Mouse (Mus musculus): Measurements from ENCODE around the gene Ppfia1.

Ppfia1 gene

GRCm38 (mm10) chr7:144550811-144551210 lies 2.7 kb downstream of the Ppfia1 start:
- CTCF ChIA-PET = interaction anchor here (1.2 kb wide), 1 partner anchor 26 kb away, joined by 3 read pairs; no protein-coding TSS in a partner anchor

GRCm38 (mm10) chr7:144549904-144550566 lies 3.5 kb downstream of the Ppfia1 start:
- CTCF ChIA-PET = no interaction called here

GRCm38 (mm10) chr7:144545231-144545630 lies 8.3 kb downstream of the Ppfia1 start:
- CTCF ChIA-PET = no interaction called here

DNA sequence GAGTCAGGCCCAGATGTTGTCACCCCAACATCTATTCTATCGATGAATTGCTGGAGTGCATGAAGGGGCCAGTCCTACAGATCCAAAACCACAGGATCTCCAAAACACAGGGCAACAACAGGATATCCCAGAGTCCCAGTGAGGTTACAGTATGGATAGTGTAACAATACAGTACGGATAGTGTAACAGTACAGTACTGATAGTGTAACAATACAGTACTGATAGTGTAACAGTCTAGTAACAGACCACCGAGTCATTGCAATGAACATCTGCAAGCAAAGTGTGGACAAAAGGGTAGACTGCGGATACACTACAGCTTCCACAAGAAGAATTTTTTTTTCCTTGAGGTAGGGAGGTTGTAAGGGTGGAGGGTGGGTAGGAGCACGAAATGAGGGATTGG lies 12.2 kb downstream of the Ppfia1 start:
- CTCF ChIA-PET = no interaction called here

- CTCF ChIA-PET = no interaction called here
Measured at GRCm38 (mm10) chr7:144539146-144539545, 14.4 kb downstream of the Ppfia1 start.

DNA sequence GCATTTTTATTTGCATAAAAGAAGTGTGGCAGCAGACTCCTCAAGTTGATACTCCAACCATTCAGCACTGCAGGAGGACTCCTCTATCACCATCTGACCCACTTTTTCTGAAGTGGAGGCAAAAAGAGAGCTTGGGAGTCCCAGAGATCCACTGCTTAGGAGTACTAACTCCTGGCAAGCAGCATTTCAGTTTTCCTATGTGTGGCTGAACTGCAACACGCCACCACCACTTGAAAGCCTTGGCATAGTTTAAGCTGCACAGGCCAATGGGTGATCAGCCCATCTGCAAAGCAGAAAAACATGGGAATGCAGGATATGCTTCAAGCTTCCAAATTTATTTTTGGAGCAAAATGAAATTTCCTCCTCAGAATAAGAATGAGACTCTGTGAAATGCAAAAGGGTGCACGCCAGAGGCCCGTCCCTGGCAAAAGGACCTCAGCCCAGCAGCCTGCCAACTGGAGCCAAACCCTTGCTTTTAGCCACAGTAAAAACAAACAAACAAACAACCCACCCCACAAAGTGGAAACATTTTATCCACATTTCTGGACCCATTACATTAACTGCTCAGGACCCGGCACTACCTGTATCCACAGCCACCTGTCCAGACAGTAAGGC lies 15.4 kb downstream of the Ppfia1 start:
- CTCF ChIA-PET = no interaction called here

DNA sequence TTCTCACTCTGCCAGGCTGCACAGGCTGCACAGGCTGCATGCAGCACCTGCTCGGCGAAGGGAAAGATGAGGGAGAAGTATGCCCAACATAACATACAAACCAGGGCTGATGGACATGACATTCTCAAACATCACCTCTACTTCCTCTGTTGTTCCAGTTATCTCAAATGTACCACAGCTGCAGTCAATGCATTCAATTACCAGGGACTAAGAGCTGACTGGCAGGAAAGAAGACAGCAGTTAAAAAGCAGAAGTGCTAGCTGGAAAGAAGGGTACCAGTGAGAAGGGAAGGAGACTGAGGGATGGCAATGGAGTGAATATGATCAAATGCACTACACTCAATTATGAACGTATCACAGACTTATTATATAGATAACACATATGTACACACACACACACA lies 17.2 kb downstream of the Ppfia1 start:
- CTCF ChIA-PET = no interaction called here

DNA sequence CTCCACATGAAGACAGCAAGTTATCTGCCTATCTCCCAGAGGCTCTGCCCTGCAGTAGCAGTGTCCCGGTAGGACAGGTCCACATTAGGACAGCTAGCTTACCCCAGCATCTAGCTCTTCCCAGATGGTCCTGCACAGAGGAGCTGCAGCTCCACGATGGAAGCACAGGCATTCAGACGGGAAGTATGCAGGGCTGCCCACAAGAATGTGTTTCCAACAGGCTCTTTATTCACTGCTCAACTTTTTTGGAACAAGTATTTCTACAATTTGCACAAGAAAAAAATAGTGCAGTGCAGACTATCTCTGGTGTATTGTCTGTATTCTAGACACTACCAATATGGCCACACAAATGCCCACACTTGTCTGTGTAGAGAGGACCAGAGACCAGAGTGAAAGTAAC lies 18.8 kb downstream of the Ppfia1 start:
- CTCF ChIA-PET = no interaction called here

DNA sequence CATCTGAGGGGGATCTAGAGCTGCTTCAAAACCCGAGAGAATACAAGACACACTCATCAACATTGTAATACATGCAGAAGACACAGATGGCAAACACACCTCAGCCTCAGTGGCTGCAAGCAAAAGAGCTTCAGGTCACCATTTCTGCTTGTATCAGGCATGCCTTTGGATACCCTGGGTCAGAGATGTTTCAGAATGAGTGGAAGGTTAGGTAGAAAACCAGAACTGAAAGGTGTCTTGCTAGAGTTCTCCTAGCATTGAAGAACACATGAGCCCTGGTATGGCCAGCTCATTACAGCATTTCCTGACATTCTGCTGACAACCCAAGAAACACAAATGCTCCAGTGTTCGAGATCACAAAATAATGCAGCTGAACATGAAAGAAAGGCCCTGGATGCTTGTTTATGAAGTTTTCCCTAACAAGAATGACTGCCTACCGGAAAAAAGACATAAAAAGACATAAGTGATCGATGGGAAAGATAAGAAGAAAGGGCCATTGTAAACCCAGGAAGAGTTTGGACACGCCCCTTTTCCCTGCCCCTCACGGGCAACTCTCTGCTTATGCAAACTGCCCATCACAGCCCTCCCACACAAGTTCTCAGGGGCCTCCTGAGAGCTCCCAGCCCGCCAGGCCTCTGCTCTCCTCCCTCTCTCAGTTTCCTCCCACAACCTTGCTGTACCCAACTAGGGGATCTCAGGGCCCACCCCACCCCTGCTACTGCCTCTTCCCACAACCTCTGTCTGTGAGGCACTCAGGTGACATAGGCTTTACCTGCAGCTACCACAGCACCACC lies 21.7 kb downstream of the Ppfia1 start:
- CTCF ChIA-PET = no interaction called here

- CTCF ChIA-PET = no interaction called here
Measured at GRCm38 (mm10) chr7:144529851-144530250, 23.7 kb downstream of the Ppfia1 start.

DNA sequence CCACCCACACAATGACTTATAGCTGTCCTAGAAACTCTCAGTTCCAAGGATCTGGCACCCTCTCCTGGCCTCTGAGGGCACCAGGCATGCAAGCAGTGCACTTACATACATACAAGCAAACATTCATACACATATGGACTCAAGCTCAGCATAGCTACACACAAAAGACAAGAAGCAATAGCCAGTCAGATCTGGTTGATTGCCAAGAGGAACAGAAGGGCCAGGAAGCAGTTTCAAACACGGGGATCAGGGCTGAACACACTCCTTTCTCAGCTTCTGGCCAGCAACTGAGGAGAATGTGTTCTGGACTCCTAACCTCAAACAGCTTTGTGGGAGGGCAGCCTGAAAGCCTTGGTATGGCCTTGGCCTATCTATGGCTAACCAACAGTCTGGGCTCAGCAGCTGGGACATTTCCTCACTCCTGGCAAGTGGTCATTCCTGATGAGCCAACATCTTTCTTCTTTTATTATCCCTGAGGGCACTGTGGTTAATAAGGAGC lies 25.8 kb downstream of the Ppfia1 start:
- CTCF ChIA-PET = interaction anchor here (0.5 to 0.6 kb wide), 2 partner anchors 30 to 52 kb away, joined by 3 to 7 read pairs; no protein-coding TSS in a partner anchor

GRCm38 (mm10) chr7:144526649-144527048 lies 26.9 kb downstream of the Ppfia1 start:
- CTCF ChIA-PET = no interaction called here

DNA sequence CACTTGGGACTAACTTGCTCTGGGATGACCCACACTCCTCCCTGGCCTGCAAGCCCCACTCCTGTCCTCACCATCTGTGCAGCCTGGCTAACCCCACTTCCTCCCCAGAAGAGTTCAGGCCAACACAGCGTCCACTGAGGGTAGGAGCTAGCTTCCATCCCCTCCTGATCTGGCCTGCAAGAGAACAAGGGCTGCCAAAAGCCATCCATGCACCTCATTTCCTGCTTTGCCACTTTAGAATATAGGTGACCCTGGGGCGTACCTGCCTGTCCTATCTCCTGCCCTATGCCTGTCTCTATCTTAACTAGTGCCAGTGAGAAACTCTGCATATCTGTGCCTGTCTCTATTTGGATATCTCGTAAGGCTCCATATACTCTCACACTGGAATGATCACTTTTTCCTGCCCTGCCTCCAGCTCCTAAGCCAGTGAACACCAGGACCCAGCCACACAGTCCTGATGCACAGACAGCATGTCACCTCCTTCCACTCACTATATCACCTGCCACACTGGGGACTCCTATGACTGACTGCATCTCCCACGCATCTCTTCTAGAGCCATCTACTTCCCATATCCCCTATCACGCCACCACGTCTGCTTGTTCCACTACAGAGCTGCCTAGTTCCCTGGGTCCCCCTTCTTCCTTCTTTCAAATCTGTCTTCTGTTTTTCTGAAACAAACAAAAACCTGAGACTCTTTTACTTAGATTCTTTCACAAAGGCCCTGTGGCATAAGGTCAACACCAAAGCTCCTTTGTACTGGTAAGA lies 28.9 kb downstream of the Ppfia1 start:
- CTCF ChIA-PET = no interaction called here

GRCm38 (mm10) chr7:144523415-144523814 lies 30.1 kb downstream of the Ppfia1 start:
- CTCF ChIA-PET = no interaction called here

GRCm38 (mm10) chr7:144521927-144522326 lies 31.6 kb downstream of the Ppfia1 start:
- CTCF ChIA-PET = no interaction called here

GRCm38 (mm10) chr7:144519852-144520251 lies 33.7 kb downstream of the Ppfia1 start:
- CTCF ChIA-PET = no interaction called here

DNA sequence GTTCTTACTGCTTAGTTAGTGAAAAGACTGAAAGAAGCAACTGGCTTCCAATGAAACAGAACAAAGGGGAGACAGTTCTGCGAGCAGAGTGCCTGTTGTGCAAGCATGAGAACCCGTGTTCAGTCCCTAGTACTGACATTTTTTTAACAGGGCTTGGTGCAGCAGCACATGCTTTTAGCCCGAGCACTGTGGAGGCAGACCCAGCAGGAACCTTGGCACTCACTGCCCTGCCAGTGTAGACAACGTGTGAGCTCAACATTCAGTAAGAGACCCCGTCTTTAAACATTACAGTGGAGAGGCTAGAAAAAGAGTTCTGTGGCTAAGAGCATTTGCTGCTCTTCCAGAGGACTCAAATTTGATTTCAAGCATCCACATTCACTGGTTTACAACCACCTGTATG lies 36.8 kb downstream of the Ppfia1 start:
- CTCF ChIA-PET = no interaction called here

DNA sequence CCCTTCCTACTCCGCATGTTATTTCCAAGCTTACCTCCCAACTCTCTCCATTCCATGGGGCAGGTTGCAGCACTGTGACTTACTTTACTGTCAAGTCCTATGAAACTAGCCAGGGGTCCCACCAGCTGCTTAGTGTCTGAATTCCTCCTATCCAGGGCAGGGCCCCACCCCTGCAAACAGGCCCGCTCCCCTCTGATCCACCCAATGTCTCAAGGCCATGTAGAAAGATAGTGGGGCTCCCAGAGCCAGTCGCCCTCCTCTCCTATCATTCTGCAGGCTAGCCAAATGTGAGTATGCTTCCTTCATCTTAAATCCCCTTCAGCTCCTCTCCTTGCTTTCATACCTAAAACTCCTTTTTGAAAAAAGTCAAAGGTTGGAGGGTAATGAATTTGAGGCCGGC lies 44.4 kb downstream of the Ppfia1 start:
- CTCF ChIA-PET = no interaction called here

DNA sequence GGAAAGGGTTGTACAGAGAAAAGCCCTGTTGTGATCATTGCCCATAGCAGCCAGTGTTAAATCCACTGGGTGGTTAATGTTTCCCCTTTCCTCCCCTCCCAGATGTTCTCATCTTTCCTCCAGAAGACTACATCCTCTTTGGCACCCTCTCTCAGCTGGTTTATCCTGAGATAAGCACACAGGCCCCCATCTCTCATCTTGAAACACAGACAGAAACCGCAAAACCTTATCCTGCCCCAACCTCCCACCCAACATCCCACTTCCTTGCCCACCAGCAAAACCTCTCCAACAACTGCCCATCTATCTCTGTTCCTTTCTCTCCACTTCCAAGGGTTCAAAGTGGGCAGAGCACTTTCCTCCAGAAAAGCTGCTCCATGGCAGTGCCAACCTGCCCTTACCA lies 46.7 kb downstream of the Ppfia1 start:
- CTCF ChIA-PET = no interaction called here

DNA sequence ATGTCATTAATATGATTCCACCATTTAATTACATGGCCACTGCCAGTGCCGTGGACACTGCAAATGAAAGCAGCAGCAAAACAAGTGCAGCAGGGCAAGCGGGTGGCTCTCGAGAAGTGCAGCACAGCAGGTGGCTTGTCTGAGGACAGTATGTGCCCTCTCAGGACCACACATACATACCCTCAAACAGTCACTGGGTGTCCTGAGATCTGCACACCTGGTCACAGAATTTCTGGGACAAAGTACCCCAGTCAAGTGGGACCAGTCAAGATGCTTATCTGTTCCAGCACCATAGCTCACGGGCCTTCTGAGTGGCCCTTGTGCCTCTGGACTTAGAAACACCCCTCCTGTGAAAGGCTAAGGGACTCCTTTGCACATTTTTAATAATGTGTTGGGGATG lies 49.6 kb downstream of the Ppfia1 start:
- CTCF ChIA-PET = no interaction called here

- CTCF ChIA-PET = no interaction called here
Measured at GRCm38 (mm10) chr7:144492931-144493330, 60.6 kb downstream of the Ppfia1 start.

GRCm38 (mm10) chr7:144490201-144490873 lies 63.2 kb downstream of the Ppfia1 start:
- CTCF ChIA-PET = no interaction called here
